Mouse (Mus musculus) limb, embryonic 11.5 days (tissue): Measurements from ENCODE around the gene Rab8b. TPM values are rescaled to one million over a fixed set of nuclear protein-coding genes. Genes with fewer than 3 reads are reported as not detected.

ENCODE experiments used
- ATAC-seq: fragments of 200-750 bp; cut with Nextera tagmentation; 2 replicates; pipeline ENCODE4 v1.8.0; 2017; ENCODE audit warnings: low read depth; ENCODE audit not compliant: insufficient number of reproducible peaks, low FRiP score, low TSS enrichment
- DNase-seq: peaks from one replicate; pipeline ENCODE4 v3.0.0-alpha.2; 2015; ENCODE audit warnings: low spot score
- H3K27ac ChIP-seq: fragments of 300-500 bp; sonication (generic); replicated peaks from 2 replicates; pipeline ENCODE4 v1.5.1; 2014; ENCODE audit warnings: low read depth, mild to moderate bottlenecking, low read length
- H3K27me3 ChIP-seq: fragments of 300-500 bp; sonication (generic); 2 replicates; pipeline ENCODE4 v1.6.1; 2014; ENCODE audit warnings: mild to moderate bottlenecking, low read length, mixed read lengths; ENCODE audit not compliant: control insufficient read depth, insufficient read depth
- H3K36me3 ChIP-seq: fragments of 300-500 bp; sonication (generic); 2 replicates; pipeline ENCODE4 v1.6.1; 2014; ENCODE audit warnings: mild to moderate bottlenecking, low read length, moderate library complexity, mixed read lengths; ENCODE audit not compliant: control insufficient read depth, insufficient read depth
- H3K4me1 ChIP-seq: fragments of 300-500 bp; sonication (generic); 2 replicates; pipeline ENCODE4 v1.6.1; 2014; ENCODE audit warnings: low read length, mixed read lengths; ENCODE audit not compliant: control insufficient read depth, insufficient read depth
- H3K4me2 ChIP-seq: fragments of 300-500 bp; sonication (generic); 2 replicates; pipeline ENCODE4 v1.6.1; 2014; ENCODE audit warnings: low read depth, mild to moderate bottlenecking, moderate library complexity; ENCODE audit not compliant: severe bottlenecking
- H3K4me3 ChIP-seq: fragments of 300-500 bp; sonication (generic); 2 replicates; pipeline ENCODE4 v1.5.1; 2014; ENCODE audit warnings: low read depth, low read length
- H3K9ac ChIP-seq: fragments of 300-500 bp; sonication (generic); 2 replicates; pipeline ENCODE4 v1.6.1; 2014; ENCODE audit warnings: mild to moderate bottlenecking, low read length
- H3K9me3 ChIP-seq: fragments of 300-500 bp; sonication (generic); 2 replicates; pipeline ENCODE4 v1.6.1; 2016; ENCODE audit warnings: low read length; ENCODE audit not compliant: control insufficient read depth
- WGBS: fragments of 180-500 bp; shearing (Covaris S2); extraction: QIAGEN DNeasy Blood & Tissue Kit; methylation state at CpG from one replicate; pipeline ENCODE4 v1.1.7; 2014; 5-methylcytosine and 5-hydroxymethylcytosine counted together
- polyA plus RNA-seq: library from polyadenylated mRNA; unstranded; fragments of >200 nt; fragmentation: Nextera tagmentation; extraction: Ambion mirVana; gene quantifications from 2 replicates; pipeline ENCODE4 v1.2.1, GENCODE M21; 2014

The Rab8b gene
- polyA plus RNA-seq, 1 experiment from 2014 or later: 15.2 TPM

DNA sequence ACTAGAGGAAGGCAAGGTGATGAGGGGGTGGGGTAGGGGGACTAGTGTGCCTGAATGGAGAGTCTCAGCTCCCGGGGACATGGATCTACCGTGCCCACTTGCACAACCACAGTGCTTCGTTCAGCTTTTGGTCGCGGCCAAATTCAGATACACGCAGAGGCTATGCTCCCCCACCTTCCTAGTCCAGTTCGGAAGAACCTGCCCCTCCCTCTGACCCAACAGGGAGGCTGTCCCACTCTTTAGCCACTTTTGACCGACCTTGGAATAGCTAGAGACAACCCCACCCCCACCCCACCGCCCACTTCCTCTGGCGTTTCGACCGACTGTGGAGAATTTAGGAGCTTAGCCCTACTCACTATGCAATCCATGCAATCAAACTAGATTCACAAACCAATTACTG is 117.5 kb downstream of the Rab8b start:
- Histone ChIP-seq H3K4me2 (no peak overlapping the region), H3K27me3 (0 out of 2 replicates have a peak, but pooled peaks cover 4% of the 10 kb centered on the region), H3K9ac (no peak overlapping the region), H3K36me3 (no peaks in the 10 kb centered on the region), H3K27ac (no peak overlapping the region), H3K4me3 (no peak overlapping the region), H3K4me1 (peaks cover 3% of the 10 kb centered on the region; the same call in 1 of the 2 replicates), H3K9me3 (no peaks in the 10 kb centered on the region)
- no peak for ATAC-seq
- DNase-seq: no peak
- 46% methylated on average over 12 of the region's 12 CpGs for WGBS

GRCm38 (mm10) chr9:66796739-66797138 is 122.7 kb downstream of the Rab8b start, which contains the start of gene Gm10647:
Gene Gm10647, plus strand, starts transcription at chr9:66797039.
- no peaks in the 10 kb centered on the region for H3K9me3 ChIP-seq
- H3K4me3 ChIP-seq: peak within 1 kb of the TSS; percentile 63
- no peaks in the 10 kb centered on the region for H3K27me3 ChIP-seq
- no peak within 1 kb of the TSS for H3K9ac ChIP-seq
- peaks cover 4% of the 10 kb centered on the region; the same call in 1 of the 2 replicates for H3K4me1 ChIP-seq
- ATAC-seq: no peak
- peak within 1 kb of the TSS; percentile 69 for H3K4me2 ChIP-seq
- peak within 1 kb of the TSS; percentile 36; the same call in 1 of the 2 replicates for H3K27ac ChIP-seq
- DNase-seq: no peak
- WGBS: 66% methylated on average over 5 of the region's 5 CpGs
- H3K36me3 ChIP-seq: no peaks in the 10 kb centered on the region

- DNase-seq: peak; percentile 97
- H3K9ac ChIP-seq: peak within 1 kb of the TSS; percentile 70
- H3K4me3 ChIP-seq: peak within 1 kb of the TSS; percentile 63
- no peaks in the 10 kb centered on the region for H3K9me3 ChIP-seq
- 0 out of 2 replicates have a peak, but pooled peaks cover 2% of the 10 kb centered on the region for H3K4me1 ChIP-seq
- no peaks in the 10 kb centered on the region for H3K36me3 ChIP-seq
- peak within 1 kb of the TSS; percentile 69 for H3K4me2 ChIP-seq
- 0% methylated on average over 42 of the region's 42 CpGs for WGBS
- no peaks in the 10 kb centered on the region for H3K27me3 ChIP-seq
- peak within 1 kb of the TSS; percentile 78; the same call in 1 of the 2 replicates for H3K27ac ChIP-seq
- peak; percentile 98 for ATAC-seq
These were observed 123.8 kb downstream of the Rab8b start, which contains the start of gene Aph1b for GRCm38 (mm10) chr9:66795464-66796324. Gene Aph1b, minus strand, starts transcription at chr9:66795490.

GRCm38 (mm10) chr9:66794629-66795463 is 124.6 kb downstream of the Rab8b start:
- ATAC-seq (peak; percentile 40), DNase-seq (no peak)
- H3K4me3 ChIP-seq: peak overlapping the region; percentile 63
- peak overlapping the region; percentile 69 for H3K4me2 ChIP-seq
- H3K27me3 ChIP-seq: no peaks in the 10 kb centered on the region
- H3K27ac ChIP-seq: peak overlapping the region; percentile 78; the same call in 1 of the 2 replicates
- H3K36me3 ChIP-seq: no peaks in the 10 kb centered on the region
- 3% methylated on average over 43 of the region's 43 CpGs for WGBS
- H3K9ac ChIP-seq: peak overlapping the region; percentile 70
- H3K9me3 ChIP-seq: no peaks in the 10 kb centered on the region
- H3K4me1 ChIP-seq: 0 out of 2 replicates have a peak, but pooled peaks cover 2% of the 10 kb centered on the region

Other genes with a start within 250 kb of the Rab8b start
- gene Car12, start 206.0 kb downstream of the Rab8b start, polyA plus RNA-seq: 2.8 and 4.3 TPM in 2 replicates
- 13.5 and 13.6 TPM in 2 replicates for gene Aph1b, start 124.2 kb downstream of the Rab8b start, polyA plus RNA-seq
- 0.13 and 0.28 TPM in 2 replicates for gene Gm10647, start 122.6 kb downstream of the Rab8b start, polyA plus RNA-seq
- 1.1 and 3.2 TPM in 2 replicates for gene Aph1c, start 85.0 kb downstream of the Rab8b start, polyA plus RNA-seq
- 816 and 842 TPM in 2 replicates for gene Rps27l, start 26.4 kb upstream of the Rab8b start, polyA plus RNA-seq
- 9.0 and 10.6 TPM in 2 replicates for gene Lactb, start 55.8 kb upstream of the Rab8b start, polyA plus RNA-seq
- gene Tpm1, start 129.7 kb upstream of the Rab8b start, polyA plus RNA-seq: 395 and 414 TPM in 2 replicates